Mouse (Mus musculus) hindbrain, embryonic 15.5 days (tissue): ENCODE results near the gene Tnfaip2. TPM values are rescaled to one million over a fixed set of nuclear protein-coding genes. Genes with fewer than 3 reads are reported as not detected.
A peak's percentile ranks its signal among the peaks of the same experiment; 100 is the strongest.

Source experiments
- ATAC-seq: fragments of 200-750 bp; cut with Nextera tagmentation; 2 replicates; pipeline ENCODE4 v1.8.0; 2017; ENCODE audit warnings: low read depth, moderate number of reproducible peaks, moderate TSS enrichment; ENCODE audit not compliant: low FRiP score
- H3K27ac ChIP-seq: fragments of 300-500 bp; sonication (generic); replicated peaks from 2 replicates; pipeline ENCODE4 v1.5.1; 2015; ENCODE audit warnings: mild to moderate bottlenecking, inconsistent platforms
- H3K27me3 ChIP-seq: fragments of 300-500 bp; sonication (generic); 2 replicates; pipeline ENCODE4 v1.6.1; 2015; ENCODE audit warnings: control low read depth, inconsistent platforms
- H3K36me3 ChIP-seq: fragments of 300-500 bp; sonication (generic); 2 replicates; pipeline ENCODE4 v1.6.1; 2015; ENCODE audit warnings: control low read depth, inconsistent platforms
- H3K4me1 ChIP-seq: fragments of 300-500 bp; sonication (generic); replicated peaks from 2 replicates; pipeline ENCODE4 v1.6.1; 2015; ENCODE audit warnings: control low read depth, inconsistent platforms
- H3K4me2 ChIP-seq: fragments of 300-500 bp; sonication (generic); 2 replicates; pipeline ENCODE4 v1.6.1; 2015; ENCODE audit warnings: moderate library complexity, mild to moderate bottlenecking, inconsistent platforms
- H3K4me3 ChIP-seq: fragments of 300-500 bp; sonication (generic); 2 replicates; pipeline ENCODE4 v1.5.1; 2015; ENCODE audit warnings: mild to moderate bottlenecking, inconsistent platforms
- H3K9ac ChIP-seq: fragments of 300-500 bp; sonication (generic); 2 replicates; pipeline ENCODE4 v1.6.1; 2015; ENCODE audit warnings: inconsistent platforms
- H3K9me3 ChIP-seq: fragments of 300-500 bp; sonication (generic); 2 replicates; pipeline ENCODE4 v1.6.1; 2016; ENCODE audit warnings: control low read depth, inconsistent platforms
- WGBS: fragments of 180-500 bp; shearing (Covaris S2); methylation state at CpG from one replicate; pipeline ENCODE4 v1.1.7; 2015; 5-methylcytosine and 5-hydroxymethylcytosine counted together
- polyA plus RNA-seq: library from polyadenylated mRNA; unstranded; fragments of >200 nt; fragmentation: Nextera tagmentation; extraction: Ambion mirVana; gene quantifications from 2 replicates; pipeline ENCODE4 v1.2.1, GENCODE M21; 2015

Gene Tnfaip2
- polyA plus RNA-seq, 1 experiment from 2014 or later, result 1.6 TPM

DNA sequence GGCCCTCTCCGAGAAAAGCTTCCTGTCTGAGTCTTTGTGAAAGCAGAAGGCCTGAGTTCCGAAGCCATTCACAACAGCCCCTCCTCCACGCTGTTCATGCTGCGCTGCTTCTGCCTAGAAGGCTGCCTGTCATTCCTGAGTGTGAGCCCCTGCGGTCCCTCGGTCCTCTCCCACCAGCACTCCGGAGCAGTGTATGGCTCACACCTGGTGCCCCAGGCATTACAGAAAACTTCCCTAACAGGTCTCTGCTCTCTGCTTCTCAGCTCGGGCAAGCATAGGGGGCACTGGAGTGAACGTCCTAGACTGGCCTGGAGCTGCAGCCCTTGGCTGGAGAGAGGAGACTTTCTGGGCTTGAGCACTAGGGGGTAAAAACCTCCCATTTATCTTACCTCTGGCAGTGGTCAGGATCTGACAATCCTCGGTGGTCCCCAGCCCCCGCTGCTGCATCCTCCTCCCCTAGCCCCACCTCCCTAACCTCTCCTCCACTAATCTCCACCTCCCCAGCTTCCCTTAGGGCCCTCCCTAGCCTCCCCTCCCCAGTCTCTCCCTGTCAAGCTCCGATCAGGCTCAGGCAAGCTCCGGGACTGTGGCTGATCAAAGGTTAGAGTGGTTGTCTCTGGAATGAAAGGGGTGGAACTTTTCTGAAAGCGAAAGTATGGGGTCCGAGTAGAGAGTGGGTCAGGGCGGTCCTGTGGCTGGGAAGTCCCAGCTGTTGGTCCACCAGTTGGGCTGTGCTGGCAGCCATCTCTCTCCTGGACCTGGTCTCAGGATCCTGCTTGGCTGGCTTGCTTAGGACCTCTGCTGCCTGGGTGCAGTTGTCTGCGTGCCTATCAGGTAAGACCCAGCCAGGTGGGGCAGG is 25.1 kb upstream of the Tnfaip2 start, which contains the start of gene Exoc3l4:
Gene Exoc3l4 (plus strand): TSS at position 97 of the 859 bp plus-strand sequence.
- Histone ChIP-seq H3K9me3 (no peaks in the 10 kb centered on the region), H3K9ac (no peak within 1 kb of the TSS), H3K4me2 (peak within 1 kb of the TSS; percentile 45), H3K4me3 (no peak within 1 kb of the TSS), H3K36me3 (no peaks in the 10 kb centered on the region), H3K27me3 (peaks cover 17% of the 10 kb centered on the region), H3K4me1 (peaks cover 19% of the 10 kb centered on the region), H3K27ac (no peak within 1 kb of the TSS)
- ATAC-seq, result no peak
- 6% methylated on average over 17 of the region's 17 CpGs for WGBS

DNA sequence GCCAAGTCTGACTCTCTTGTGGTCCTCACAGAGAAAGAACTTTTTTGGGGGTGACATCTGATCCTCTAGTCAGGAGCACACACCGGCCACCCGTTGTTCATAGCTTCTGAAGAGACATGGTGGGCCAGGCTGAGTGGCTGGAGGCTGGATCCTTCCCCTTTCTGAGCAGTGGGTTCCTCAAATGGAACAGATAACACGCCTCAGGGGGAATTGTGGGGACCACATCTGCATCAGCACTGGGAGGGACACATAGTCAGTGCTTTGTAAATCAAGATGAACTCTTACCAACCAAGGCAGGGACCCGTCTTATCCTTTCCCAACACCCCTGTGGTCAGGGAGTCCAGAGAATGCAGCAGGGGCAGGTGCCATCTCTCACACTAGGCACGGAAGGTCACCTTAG is 22.4 kb upstream of the Tnfaip2 start:
- H3K9ac ChIP-seq, result no peak overlapping the region

DNA sequence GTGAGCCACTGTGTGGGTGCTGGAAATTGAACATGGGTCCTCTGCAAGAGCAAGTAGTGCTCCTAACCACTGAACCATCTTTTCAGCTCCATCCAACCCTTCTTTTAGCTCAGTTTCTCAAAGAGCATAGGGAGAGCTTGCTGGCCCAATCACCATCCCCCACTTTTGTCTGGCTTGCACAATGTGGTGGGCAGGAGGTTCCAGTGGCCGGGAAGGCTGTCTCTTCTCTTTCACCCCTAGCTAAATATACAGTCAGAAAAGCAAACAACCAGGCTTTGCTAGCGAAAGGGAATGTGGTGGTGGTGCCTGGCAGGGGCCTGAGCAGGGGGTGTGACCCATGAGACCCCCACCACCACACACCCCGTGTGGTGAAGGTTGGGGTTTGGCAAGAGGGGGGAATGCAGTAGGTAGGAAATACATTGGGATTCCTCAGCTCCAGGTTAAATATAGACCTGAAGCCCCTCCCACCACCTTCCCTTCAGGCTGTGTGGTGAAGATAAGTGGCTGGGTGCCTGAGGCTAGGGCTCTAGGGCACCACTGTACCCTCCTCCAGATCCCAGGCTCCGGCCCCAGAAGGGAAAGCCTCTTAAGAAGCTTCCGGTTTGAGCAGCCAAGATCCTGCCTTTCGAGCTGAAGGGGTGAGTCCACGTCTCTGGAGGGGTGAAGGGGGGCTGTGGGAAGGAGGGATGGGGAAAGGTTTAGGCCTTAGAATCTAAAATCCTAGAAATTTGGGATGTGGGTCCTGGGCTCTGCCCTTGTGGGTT is 21.1 kb upstream of the Tnfaip2 start:
- H3K9ac ChIP-seq, result no peak overlapping the region
- no peaks in the 10 kb centered on the region for H3K36me3 ChIP-seq
- H3K27ac ChIP-seq, result no peak overlapping the region
- no peak overlapping the region for H3K4me2 ChIP-seq
- peaks cover 55% of the 10 kb centered on the region for H3K27me3 ChIP-seq
- no peak for ATAC-seq
- no peak overlapping the region for H3K4me3 ChIP-seq
- H3K9me3 ChIP-seq, result no peaks in the 10 kb centered on the region
- peaks cover 26% of the 10 kb centered on the region for H3K4me1 ChIP-seq
- 58% methylated on average over 7 of the region's 7 CpGs for WGBS

More for the DNA sequence above, 22.4 kb upstream of the Tnfaip2 start:
- Histone ChIP-seq H3K27me3 (peaks cover 44% of the 10 kb centered on the region), H3K27ac (no peak overlapping the region), H3K4me1 (peaks cover 18% of the 10 kb centered on the region), H3K36me3 (no peaks in the 10 kb centered on the region), H3K4me3 (no peak overlapping the region), H3K9me3 (no peaks in the 10 kb centered on the region), H3K4me2 (no peak overlapping the region)
- ATAC-seq, result no peak
- 79% methylated on average over 5 of the region's 5 CpGs for WGBS

DNA sequence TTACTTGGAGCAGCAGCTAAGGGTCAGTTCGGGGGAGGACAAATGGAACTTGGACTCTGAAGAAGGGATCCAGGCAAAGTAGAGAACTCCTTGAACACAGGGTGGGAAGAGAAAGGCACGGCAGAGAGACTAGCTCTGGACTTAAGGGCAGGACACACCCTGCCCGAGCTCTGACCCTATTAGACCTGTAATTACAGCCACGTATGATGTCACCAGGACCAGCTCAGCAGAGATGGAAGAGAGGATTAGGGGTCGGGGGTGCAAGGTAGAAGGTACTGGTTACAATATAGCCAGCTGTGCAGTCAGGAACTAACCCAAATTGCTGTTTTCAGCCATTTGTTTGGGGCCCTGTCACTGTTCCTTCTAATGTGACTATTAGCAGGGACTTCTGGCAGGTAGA is 19.4 kb upstream of the Tnfaip2 start:
- H3K27ac ChIP-seq, result no peak overlapping the region
- H3K4me1 ChIP-seq, result peaks cover 20% of the 10 kb centered on the region
- H3K9ac ChIP-seq, result no peak overlapping the region
- WGBS, result 47% methylated on average over 5 of the region's 5 CpGs
- H3K4me3 ChIP-seq, result no peak overlapping the region
- H3K27me3 ChIP-seq, result peaks cover 67% of the 10 kb centered on the region
- H3K36me3 ChIP-seq, result no peaks in the 10 kb centered on the region
- H3K9me3 ChIP-seq, result no peaks in the 10 kb centered on the region
- no peak overlapping the region for H3K4me2 ChIP-seq
- no peak for ATAC-seq

DNA sequence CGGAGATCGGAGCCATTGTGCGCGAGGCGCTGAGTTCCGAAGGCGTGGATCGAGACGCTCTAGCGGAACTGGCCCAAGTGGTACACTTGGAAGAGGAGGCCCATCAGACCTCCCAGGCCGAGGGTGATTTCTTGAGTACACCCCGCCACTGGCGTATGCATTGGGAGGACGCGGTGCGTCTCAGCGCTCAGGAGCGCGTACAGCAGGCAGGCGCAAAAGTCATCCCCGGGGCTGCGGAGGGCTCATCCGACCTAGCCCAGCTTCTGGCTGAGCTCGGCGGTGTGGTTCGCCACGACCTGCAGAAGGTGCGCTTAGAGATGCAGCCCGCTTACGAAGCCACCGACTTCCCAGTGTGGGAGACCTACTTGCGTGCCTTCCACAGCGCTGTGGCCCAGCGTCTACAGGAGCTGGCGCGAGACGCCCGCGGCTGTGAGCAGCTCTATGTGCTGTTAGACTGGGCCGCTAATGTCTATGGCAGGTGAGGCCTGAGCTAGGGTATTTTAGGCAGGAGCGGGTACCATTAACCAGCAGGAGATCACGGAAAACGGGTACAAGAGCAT is 18.6 kb upstream of the Tnfaip2 start:
- ATAC-seq, result no peak
- WGBS, result 3% methylated on average over 43 of the region's 43 CpGs
- H3K4me2 ChIP-seq, result peak overlapping the region; percentile 68
- H3K27me3 ChIP-seq, result peaks cover 75% of the 10 kb centered on the region
- peaks cover 28% of the 10 kb centered on the region for H3K4me1 ChIP-seq
- peak overlapping the region; percentile 33 for H3K4me3 ChIP-seq
- no peak overlapping the region for H3K27ac ChIP-seq
- no peaks in the 10 kb centered on the region for H3K36me3 ChIP-seq
- H3K9ac ChIP-seq, result no peak overlapping the region; the same call in 1 of the 2 replicates
- no peaks in the 10 kb centered on the region for H3K9me3 ChIP-seq

DNA sequence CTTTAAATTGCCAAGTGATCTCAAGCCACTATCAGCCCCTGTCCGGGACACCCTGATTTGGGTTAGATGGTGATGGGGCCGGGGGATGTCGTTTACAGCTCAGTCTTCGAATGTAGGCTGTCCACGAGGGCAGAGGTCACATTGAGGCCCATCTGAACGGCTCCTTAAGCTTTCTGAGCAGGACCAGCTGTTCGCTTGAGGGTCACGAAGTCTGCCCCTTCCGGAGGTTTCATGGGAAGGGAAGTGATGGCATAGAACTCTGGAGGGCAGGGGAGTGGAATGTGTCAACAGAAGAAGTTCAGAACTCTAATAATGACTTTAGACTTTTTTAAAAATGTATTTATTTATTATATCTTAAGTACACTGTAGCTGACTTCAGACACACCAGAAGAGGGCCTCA is 17.7 kb upstream of the Tnfaip2 start:
- no peak overlapping the region for H3K27ac ChIP-seq
- H3K9me3 ChIP-seq, result no peaks in the 10 kb centered on the region
- H3K4me3 ChIP-seq, result no peak overlapping the region
- H3K27me3 ChIP-seq, result peaks cover 77% of the 10 kb centered on the region
- no peak overlapping the region for H3K9ac ChIP-seq
- H3K4me1 ChIP-seq, result peaks cover 37% of the 10 kb centered on the region
- no peak overlapping the region for H3K4me2 ChIP-seq
- no peaks in the 10 kb centered on the region for H3K36me3 ChIP-seq
- ATAC-seq, result no peak
- 26% methylated on average over 9 of the region's 9 CpGs for WGBS

DNA sequence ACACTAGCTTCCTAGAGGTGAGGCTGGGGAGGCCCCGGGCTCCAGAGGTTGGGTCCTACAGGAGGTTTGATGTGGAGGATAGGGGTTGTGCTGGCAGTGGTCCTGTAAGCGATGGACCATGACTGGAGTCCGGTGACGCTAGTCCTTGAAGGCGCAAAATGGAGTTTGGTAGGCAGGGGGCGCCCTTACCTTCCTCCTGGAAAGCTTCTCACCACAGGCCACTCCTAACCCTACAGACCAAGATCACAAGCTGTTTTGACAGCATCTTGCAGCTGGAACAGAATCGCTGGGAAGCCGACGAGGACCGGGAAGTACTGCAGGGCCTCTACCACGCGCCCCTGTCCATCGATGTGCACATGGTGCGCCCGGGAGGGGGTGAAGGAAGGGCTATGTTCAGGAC is 17.0 kb upstream of the Tnfaip2 start:
- Histone ChIP-seq H3K4me2 (0 out of 2 replicates have a peak overlapping the region, but pooled peaks have one; percentile 18), H3K4me1 (peaks cover 44% of the 10 kb centered on the region), H3K36me3 (no peaks in the 10 kb centered on the region), H3K4me3 (no peak overlapping the region), H3K27me3 (peaks cover 76% of the 10 kb centered on the region), H3K27ac (no peak overlapping the region), H3K9ac (no peak overlapping the region), H3K9me3 (no peaks in the 10 kb centered on the region)
- WGBS, result 4% methylated on average over 15 of the region's 15 CpGs
- no peak for ATAC-seq

DNA sequence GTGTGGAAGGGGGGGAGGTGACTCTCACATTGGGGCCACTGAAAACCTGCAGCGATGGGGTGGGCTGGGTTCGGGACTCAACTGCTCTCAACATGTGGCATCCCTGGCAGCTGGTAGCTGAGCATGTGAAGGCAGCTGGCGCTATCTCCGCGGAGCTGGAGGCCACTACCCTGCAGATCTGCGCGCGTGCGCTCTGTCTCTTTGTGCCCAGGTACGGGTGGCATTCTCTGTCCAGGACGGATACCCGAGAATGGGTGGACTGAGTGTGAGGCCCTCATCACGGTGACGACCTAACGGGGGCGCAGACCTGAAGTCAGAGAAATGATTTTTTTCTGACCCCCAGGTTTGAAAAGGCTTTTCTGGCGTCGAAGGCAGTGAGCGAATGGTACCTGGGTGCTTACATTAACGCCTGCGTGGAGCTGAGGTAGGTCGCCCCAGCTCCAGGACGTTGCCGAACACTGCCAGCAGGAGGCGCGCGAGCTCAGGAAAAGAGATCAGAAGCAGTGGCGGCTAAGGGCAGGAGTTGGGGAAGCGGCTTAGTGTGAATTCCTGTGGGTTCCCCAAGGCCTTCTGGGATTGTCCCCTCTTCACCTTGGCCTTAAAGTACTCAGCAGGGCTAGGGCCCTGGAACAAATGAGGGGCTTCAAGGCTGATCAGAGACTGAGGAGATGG is 16.3 kb upstream of the Tnfaip2 start:
- 17% methylated on average over 29 of the region's 29 CpGs for WGBS
- peak; percentile 55; the same call in 1 of the 2 replicates for ATAC-seq
- Histone ChIP-seq H3K9me3 (no peaks in the 10 kb centered on the region), H3K4me3 (0 out of 2 replicates have a peak overlapping the region, but pooled peaks have one; percentile 10), H3K4me1 (peaks cover 51% of the 10 kb centered on the region), H3K4me2 (peak overlapping the region; percentile 40), H3K27me3 (peaks cover 79% of the 10 kb centered on the region), H3K27ac (no peak overlapping the region), H3K36me3 (no peaks in the 10 kb centered on the region), H3K9ac (no peak overlapping the region)

DNA sequence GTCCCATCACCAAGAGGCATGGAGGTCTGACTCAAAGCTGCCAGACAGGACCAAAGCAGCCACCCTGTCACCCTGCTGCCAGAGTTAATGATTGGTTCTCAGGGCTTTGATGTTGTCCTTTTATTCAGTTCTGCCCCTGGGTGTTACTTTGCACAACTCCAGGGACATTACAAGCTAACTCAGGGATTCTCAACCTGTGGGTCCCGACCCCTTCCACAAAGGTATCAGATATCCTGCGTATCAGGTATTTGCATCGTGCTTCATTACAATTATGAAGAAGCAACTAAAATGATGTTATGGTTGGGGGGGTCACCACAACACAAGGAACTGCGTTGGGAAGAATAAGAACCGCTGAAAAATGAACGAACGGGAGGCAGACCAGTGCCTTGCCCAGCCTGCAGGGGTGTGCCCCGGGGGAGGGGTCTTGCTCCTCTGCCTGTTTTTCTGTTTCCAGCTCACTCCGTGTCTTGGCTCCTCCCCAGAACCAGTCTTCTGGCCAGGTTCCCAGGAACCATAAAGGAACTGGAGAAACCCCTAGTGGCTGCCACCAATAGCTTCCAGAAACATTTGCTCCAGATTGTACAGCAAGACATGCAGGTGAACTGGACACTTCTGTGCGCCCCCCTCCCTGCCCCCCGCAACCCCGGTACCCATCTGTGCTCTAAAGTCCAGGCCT is 14.7 kb upstream of the Tnfaip2 start:
- H3K4me3 ChIP-seq, result no peak overlapping the region
- ATAC-seq, result no peak
- no peaks in the 10 kb centered on the region for H3K36me3 ChIP-seq
- WGBS, result 39% methylated on average over 12 of the region's 12 CpGs
- H3K27me3 ChIP-seq, result peaks cover 72% of the 10 kb centered on the region
- H3K9me3 ChIP-seq, result no peaks in the 10 kb centered on the region
- H3K4me1 ChIP-seq, result peaks cover 51% of the 10 kb centered on the region
- H3K27ac ChIP-seq, result no peak overlapping the region
- H3K9ac ChIP-seq, result no peak overlapping the region
- no peak overlapping the region for H3K4me2 ChIP-seq

DNA sequence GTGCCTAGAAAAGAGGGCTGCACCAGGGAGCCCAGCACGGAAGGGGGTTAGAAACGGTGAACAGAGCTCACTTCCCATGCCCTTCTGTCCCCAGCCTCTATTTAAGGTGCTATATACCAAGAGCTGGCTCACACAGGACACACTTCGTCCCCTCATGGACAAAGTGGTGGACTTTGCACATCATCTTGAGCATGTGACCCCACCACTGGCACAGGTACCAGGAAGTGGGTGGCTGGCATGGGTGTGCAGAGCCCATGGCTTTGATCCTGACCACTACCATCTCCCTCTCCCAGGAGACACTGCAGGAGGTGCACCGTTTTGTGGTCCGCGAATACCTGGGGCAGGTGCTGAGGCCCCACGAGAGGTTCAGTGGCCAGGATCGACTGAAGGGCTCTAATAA is 13.9 kb upstream of the Tnfaip2 start:
- no peaks in the 10 kb centered on the region for H3K36me3 ChIP-seq
- no peak overlapping the region for H3K9ac ChIP-seq
- H3K27ac ChIP-seq, result no peak overlapping the region
- ATAC-seq, result no peak
- 17% methylated on average over 8 of the region's 8 CpGs for WGBS
- peak overlapping the region; percentile 65; the same call in 1 of the 2 replicates for H3K4me2 ChIP-seq
- H3K27me3 ChIP-seq, result peaks cover 66% of the 10 kb centered on the region
- H3K4me1 ChIP-seq, result peaks cover 47% of the 10 kb centered on the region
- no peaks in the 10 kb centered on the region for H3K9me3 ChIP-seq
- H3K4me3 ChIP-seq, result no peak overlapping the region
